Mouse (Mus musculus): ENCODE results near the gene Olfr889.
"Not testable (repeated sequence)": the region's sequence is repeated elsewhere in the genome, so short reads cannot be mapped to it uniquely, and the experiment has no call there.

The Olfr889 gene

GRCm38 (mm10) chr9:38114898-38115297 is at the start of gene Olfr889:
Gene Olfr889, plus strand, starts transcription at chr9:38115198.
- DNase-seq, result no peak

GRCm38 (mm10) chr9:38083772-38084171 is 31.2 kb upstream of the Olfr889 start, which contains the start of gene Olfr887:
Gene Olfr887, plus strand, starts transcription at chr9:38084072.
- DNase-seq, result no peak

GRCm38 (mm10) chr9:38107828-38108227 is 7.2 kb upstream of the Olfr889 start, which contains the start of gene Olfr888:
Gene Olfr888, plus strand, starts transcription at chr9:38108128.
- no peak for DNase-seq

GRCm38 (mm10) chr9:38142217-38142616 is 27.2 kb downstream of the Olfr889 start, which contains the start of gene Olfr890:
Gene Olfr890, plus strand, starts transcription at chr9:38142517.
- DNase-seq, result no peak

- DNase-seq, result not testable (repeated sequence)
Measured at GRCm38 (mm10) chr9:38168341-38168740, 53.3 kb downstream of the Olfr889 start.
